Mouse (Mus musculus) embryonic facial prominence, embryonic 13.5 days (tissue): ENCODE results near the gene Magi1. TPM values are rescaled to one million over a fixed set of nuclear protein-coding genes. Genes with fewer than 3 reads are reported as not detected.
A peak's percentile ranks its signal among the peaks of the same experiment; 100 is the strongest.

ENCODE experiments used
- ATAC-seq: fragments of 200-750 bp; cut with Nextera tagmentation; 2 replicates; pipeline ENCODE4 v1.8.0; 2017; ENCODE audit warnings: low read depth; ENCODE audit not compliant: insufficient number of reproducible peaks, insufficient read depth, low FRiP score, low TSS enrichment
- H3K27ac ChIP-seq: fragments of 300-500 bp; sonication (generic); 2 replicates; pipeline ENCODE4 v1.5.1; 2015; ENCODE audit warnings: moderate library complexity, mild to moderate bottlenecking, inconsistent platforms
- H3K27me3 ChIP-seq: fragments of 300-500 bp; sonication (generic); 2 replicates; pipeline ENCODE4 v1.6.1; 2015; ENCODE audit warnings: mild to moderate bottlenecking, inconsistent platforms
- H3K36me3 ChIP-seq: fragments of 300-500 bp; sonication (generic); 2 replicates; pipeline ENCODE4 v1.6.1; 2015; ENCODE audit warnings: mild to moderate bottlenecking, inconsistent platforms
- H3K4me1 ChIP-seq: fragments of 300-500 bp; sonication (generic); 2 replicates; pipeline ENCODE4 v1.6.1; 2015; ENCODE audit warnings: inconsistent platforms
- H3K4me2 ChIP-seq: fragments of 300-500 bp; sonication (generic); 2 replicates; pipeline ENCODE4 v1.6.1; 2015; ENCODE audit warnings: moderate library complexity, mild to moderate bottlenecking, inconsistent platforms
- H3K4me3 ChIP-seq: fragments of 300-500 bp; sonication (generic); 2 replicates; pipeline ENCODE4 v1.5.1; 2015; ENCODE audit warnings: mild to moderate bottlenecking, inconsistent platforms
- H3K9ac ChIP-seq: fragments of 300-500 bp; sonication (generic); 2 replicates; pipeline ENCODE4 v1.6.1; 2015; ENCODE audit warnings: mild to moderate bottlenecking, inconsistent platforms
- H3K9me3 ChIP-seq: fragments of 300-500 bp; sonication (generic); 2 replicates; pipeline ENCODE4 v1.6.1; 2016; ENCODE audit warnings: inconsistent platforms
- WGBS: fragments of 180-500 bp; shearing (Covaris S2); methylation state at CpG from one replicate; pipeline ENCODE4 v1.1.7; 2015; ENCODE audit warnings: mixed read lengths; 5-methylcytosine and 5-hydroxymethylcytosine counted together
- polyA plus RNA-seq: library from polyadenylated mRNA; unstranded; fragments of >200 nt; fragmentation: Nextera tagmentation; extraction: Ambion mirVana; gene quantifications from 2 replicates; pipeline ENCODE4 v1.2.1, GENCODE M21; 2015

The Magi1 gene
- polyA plus RNA-seq, 1 experiment from 2014 or later: 13.1 TPM

- Histone ChIP-seq H3K9me3 (no peaks in the 10 kb centered on the region), H3K4me3 (no peak overlapping the region), H3K27me3 (no peaks in the 10 kb centered on the region), H3K9ac (no peak overlapping the region), H3K4me1 (peaks cover 20% of the 10 kb centered on the region), H3K27ac (no peak overlapping the region), H3K4me2 (no peak overlapping the region), H3K36me3 (no peaks in the 10 kb centered on the region)
- no peak for ATAC-seq
- WGBS: 65% methylated on average over 3 of the region's 3 CpGs
Observed at GRCm38 (mm10) chr6:94177559-94177958, 106.2 kb downstream of the Magi1 start.

GRCm38 (mm10) chr6:94176705-94177104 lies 107.0 kb downstream of the Magi1 start:
- H3K9ac ChIP-seq: no peak overlapping the region
- peaks cover 12% of the 10 kb centered on the region for H3K4me1 ChIP-seq
- 24% methylated on average over 4 of the region's 4 CpGs for WGBS

GRCm38 (mm10) chr6:94171250-94171649 lies 112.5 kb downstream of the Magi1 start:
- WGBS: 57% methylated on average over 8 of the region's 8 CpGs
- Histone ChIP-seq H3K4me3 (no peak overlapping the region), H3K4me1 (peaks cover 37% of the 10 kb centered on the region), H3K4me2 (no peak overlapping the region), H3K27me3 (no peaks in the 10 kb centered on the region), H3K9ac (no peak overlapping the region), H3K36me3 (no peaks in the 10 kb centered on the region), H3K27ac (no peak overlapping the region), H3K9me3 (no peaks in the 10 kb centered on the region)
- ATAC-seq: no peak

More at GRCm38 (mm10) chr6:94176705-94177104, 107.0 kb downstream of the Magi1 start:
- ATAC-seq: no peak
- Histone ChIP-seq H3K4me2 (no peak overlapping the region), H3K4me3 (no peak overlapping the region), H3K27me3 (no peaks in the 10 kb centered on the region), H3K36me3 (no peaks in the 10 kb centered on the region), H3K27ac (no peak overlapping the region), H3K9me3 (no peaks in the 10 kb centered on the region)

- WGBS: 71% methylated on average over 9 of the region's 9 CpGs
- H3K4me2 ChIP-seq: no peak overlapping the region
- no peak overlapping the region for H3K9ac ChIP-seq
- H3K4me1 ChIP-seq: peaks cover 52% of the 10 kb centered on the region
- no peaks in the 10 kb centered on the region for H3K36me3 ChIP-seq
- no peaks in the 10 kb centered on the region for H3K27me3 ChIP-seq
- no peak overlapping the region for H3K4me3 ChIP-seq
- H3K27ac ChIP-seq: no peak overlapping the region
- H3K9me3 ChIP-seq: no peaks in the 10 kb centered on the region
- ATAC-seq: no peak
Observed at GRCm38 (mm10) chr6:94169581-94170194, 114.0 kb downstream of the Magi1 start.

GRCm38 (mm10) chr6:94165951-94166350 lies 117.8 kb downstream of the Magi1 start:
- Histone ChIP-seq H3K9ac (no peak overlapping the region), H3K27me3 (no peaks in the 10 kb centered on the region), H3K4me2 (no peak overlapping the region), H3K36me3 (no peaks in the 10 kb centered on the region), H3K4me1 (peaks cover 72% of the 10 kb centered on the region), H3K4me3 (no peak overlapping the region), H3K9me3 (no peaks in the 10 kb centered on the region), H3K27ac (peak overlapping the region; percentile 48; the same call in 1 of the 2 replicates)
- no peak for ATAC-seq
- 57% methylated on average over 1 of the region's 1 CpGs for WGBS

GRCm38 (mm10) chr6:94164753-94165536 lies 118.8 kb downstream of the Magi1 start:
- H3K27me3 ChIP-seq: no peaks in the 10 kb centered on the region
- H3K9ac ChIP-seq: 0 out of 2 replicates have a peak overlapping the region, but pooled peaks have one; percentile 32
- peak overlapping the region; percentile 43; the same call in 1 of the 2 replicates for H3K4me2 ChIP-seq
- no peak for ATAC-seq
- no peak overlapping the region for H3K4me3 ChIP-seq
- H3K36me3 ChIP-seq: no peaks in the 10 kb centered on the region
- H3K27ac ChIP-seq: peak overlapping the region; percentile 62
- peaks cover 69% of the 10 kb centered on the region for H3K4me1 ChIP-seq
- 65% methylated on average over 9 of the region's 9 CpGs for WGBS
- no peaks in the 10 kb centered on the region for H3K9me3 ChIP-seq

GRCm38 (mm10) chr6:94163325-94163995 lies 120.3 kb downstream of the Magi1 start:
- WGBS: 17% methylated on average over 9 of the region's 9 CpGs
- peak overlapping the region; percentile 43 for H3K4me2 ChIP-seq
- peak overlapping the region; percentile 80 for H3K27ac ChIP-seq

GRCm38 (mm10) chr6:94162918-94163317 lies 120.8 kb downstream of the Magi1 start:
- Histone ChIP-seq H3K9ac (no peak overlapping the region), H3K27ac (peak overlapping the region; percentile 80), H3K4me2 (peak overlapping the region; percentile 43), H3K9me3 (no peaks in the 10 kb centered on the region), H3K36me3 (no peaks in the 10 kb centered on the region), H3K27me3 (no peaks in the 10 kb centered on the region), H3K4me1 (peaks cover 63% of the 10 kb centered on the region), H3K4me3 (peak overlapping the region; percentile 14)
- 38% methylated on average over 8 of the region's 8 CpGs for whole genome bisulfite sequencing
- no peak for ATAC-seq

More at GRCm38 (mm10) chr6:94163325-94163995, 120.3 kb downstream of the Magi1 start:
- Histone ChIP-seq H3K27me3 (no peaks in the 10 kb centered on the region), H3K9me3 (no peaks in the 10 kb centered on the region), H3K4me3 (peak overlapping the region; percentile 14), H3K9ac (no peak overlapping the region), H3K36me3 (no peaks in the 10 kb centered on the region), H3K4me1 (peaks cover 64% of the 10 kb centered on the region)
- no peak for ATAC-seq

- H3K9ac ChIP-seq: no peak overlapping the region
- WGBS: 44% methylated on average over 2 of the region's 2 CpGs
- no peaks in the 10 kb centered on the region for H3K9me3 ChIP-seq
Observed at GRCm38 (mm10) chr6:94159256-94159655, 124.5 kb downstream of the Magi1 start.

GRCm38 (mm10) chr6:94158119-94158848 lies 125.4 kb downstream of the Magi1 start:
- Histone ChIP-seq H3K27ac (no peak overlapping the region), H3K9ac (no peak overlapping the region), H3K27me3 (no peaks in the 10 kb centered on the region), H3K4me3 (no peak overlapping the region), H3K36me3 (no peaks in the 10 kb centered on the region), H3K4me2 (no peak overlapping the region), H3K4me1 (peaks cover 33% of the 10 kb centered on the region), H3K9me3 (no peaks in the 10 kb centered on the region)
- WGBS: 89% methylated on average over 3 of the region's 3 CpGs
- no peak for ATAC-seq

More at GRCm38 (mm10) chr6:94159256-94159655, 124.5 kb downstream of the Magi1 start:
- no peak for ATAC-seq
- Histone ChIP-seq H3K4me3 (no peak overlapping the region), H3K4me2 (no peak overlapping the region), H3K36me3 (no peaks in the 10 kb centered on the region), H3K4me1 (peaks cover 43% of the 10 kb centered on the region), H3K27me3 (no peaks in the 10 kb centered on the region), H3K27ac (no peak overlapping the region)

GRCm38 (mm10) chr6:94155996-94156395 lies 127.7 kb downstream of the Magi1 start:
- no peak overlapping the region for H3K4me2 ChIP-seq
- H3K4me3 ChIP-seq: no peak overlapping the region
- ATAC-seq: no peak
- no peaks in the 10 kb centered on the region for H3K27me3 ChIP-seq
- no peaks in the 10 kb centered on the region for H3K36me3 ChIP-seq
- peak overlapping the region; percentile 39 for H3K27ac ChIP-seq
- H3K9me3 ChIP-seq: no peaks in the 10 kb centered on the region
- no peak overlapping the region for H3K9ac ChIP-seq
- H3K4me1 ChIP-seq: peaks cover 23% of the 10 kb centered on the region
- 79% methylated on average over 4 of the region's 4 CpGs for WGBS
